Mouse (Mus musculus): ENCODE measurements around the gene Rdh13. TPM values are rescaled to one million over a fixed set of nuclear protein-coding genes. Genes with fewer than 3 reads are reported as not detected.

Gene Rdh13
- 34.5 and 38.3 TPM in 2 replicates for polyA plus RNA-seq (2014; fragmentation: Nextera tagmentation; extraction: Ambion mirVana)

GRCm38 (mm10) chr7:4445216-4445791 lies at the start of gene Rdh13:
Gene Rdh13, minus strand, starts transcription at chr7:4445649.
- DNase-seq (ENCODE audit: low spot score): peak; percentile 89
- ATAC-seq (replicated peaks; ENCODE audit: low FRiP score, low TSS enrichment, low read depth): peak; percentile 96
- no peaks in the 10 kb centered on the region for H3K27me3 ChIP-seq (replicated peaks; ENCODE audit: control insufficient read depth, insufficient read depth, low read length)
- H3K9ac ChIP-seq (ENCODE audit: low read length): peak within 1 kb of the TSS; percentile 72
- under 1% methylated on average over 35 of the region's 35 CpGs for WGBS
- no peaks in the 10 kb centered on the region for H3K9me3 ChIP-seq (ENCODE audit: control insufficient read depth, low read length)
- H3K4me2 ChIP-seq (ENCODE audit: low read length): peak within 1 kb of the TSS; percentile 65
- peak within 1 kb of the TSS; percentile 79 for H3K27ac ChIP-seq (ENCODE audit: low read depth)
- peak within 1 kb of the TSS; percentile 81 for H3K4me3 ChIP-seq (ENCODE audit: low read depth, low read length)
- peaks cover 15% of the 10 kb centered on the region; the same call in 1 of the 2 replicates for H3K4me1 ChIP-seq (replicated peaks; ENCODE audit: control insufficient read depth, insufficient read depth, low read length)
- H3K36me3 ChIP-seq (ENCODE audit: control insufficient read depth, insufficient read depth, low read length): peaks cover 37% of the 10 kb centered on the region

GRCm38 (mm10) chr7:4493991-4494390 lies 48.5 kb upstream of the Rdh13 start:
- 61% methylated on average over 1 of the region's 1 CpGs for WGBS
- peaks cover 59% of the 10 kb centered on the region for H3K36me3 ChIP-seq (ENCODE audit: control insufficient read depth, insufficient read depth, low read length)

GRCm38 (mm10) chr7:4492284-4493224 lies 47.1 kb upstream of the Rdh13 start:
- WGBS: 75% methylated on average over 13 of the region's 13 CpGs
- H3K27ac ChIP-seq (ENCODE audit: low read depth): peak overlapping the region; percentile 13; the same call in 1 of the 2 replicates
- H3K4me3 ChIP-seq (ENCODE audit: low read depth, low read length): no peak overlapping the region
- H3K4me1 ChIP-seq (replicated peaks; ENCODE audit: control insufficient read depth, insufficient read depth, low read length): peaks cover 11% of the 10 kb centered on the region
- ATAC-seq (replicated peaks; ENCODE audit: low FRiP score, low TSS enrichment, low read depth) (peak; percentile 56; the same call in 1 of the 2 replicates), DNase-seq (ENCODE audit: low spot score) (no peak)
- H3K4me2 ChIP-seq (ENCODE audit: low read length): no peak overlapping the region
- peaks cover 68% of the 10 kb centered on the region for H3K36me3 ChIP-seq (ENCODE audit: control insufficient read depth, insufficient read depth, low read length)
- no peaks in the 10 kb centered on the region for H3K9me3 ChIP-seq (ENCODE audit: control insufficient read depth, low read length)
- no peak overlapping the region for H3K9ac ChIP-seq (ENCODE audit: low read length)
- no peaks in the 10 kb centered on the region for H3K27me3 ChIP-seq (replicated peaks; ENCODE audit: control insufficient read depth, insufficient read depth, low read length)

More at GRCm38 (mm10) chr7:4493991-4494390, 48.5 kb upstream of the Rdh13 start:
- Histone ChIP-seq H3K4me3 (ENCODE audit: low read depth, low read length) (no peak overlapping the region), H3K27me3 (replicated peaks; ENCODE audit: control insufficient read depth, insufficient read depth, low read length) (no peaks in the 10 kb centered on the region), H3K9ac (ENCODE audit: low read length) (no peak overlapping the region), H3K9me3 (ENCODE audit: control insufficient read depth, low read length) (no peaks in the 10 kb centered on the region), H3K4me1 (replicated peaks; ENCODE audit: control insufficient read depth, insufficient read depth, low read length) (peaks cover 25% of the 10 kb centered on the region), H3K27ac (ENCODE audit: low read depth) (no peak overlapping the region), H3K4me2 (ENCODE audit: low read length) (no peak overlapping the region)
- no peak for DNase-seq (ENCODE audit: low spot score)
- ATAC-seq (replicated peaks; ENCODE audit: low FRiP score, low TSS enrichment, low read depth): no peak

GRCm38 (mm10) chr7:4491308-4491707 lies 45.9 kb upstream of the Rdh13 start:
- Histone ChIP-seq H3K27me3 (replicated peaks; ENCODE audit: control insufficient read depth, insufficient read depth, low read length) (no peaks in the 10 kb centered on the region), H3K9ac (ENCODE audit: low read length) (no peak overlapping the region), H3K9me3 (ENCODE audit: control insufficient read depth, low read length) (no peaks in the 10 kb centered on the region), H3K4me1 (replicated peaks; ENCODE audit: control insufficient read depth, insufficient read depth, low read length) (peaks cover 7% of the 10 kb centered on the region), H3K36me3 (ENCODE audit: control insufficient read depth, insufficient read depth, low read length) (peaks cover 67% of the 10 kb centered on the region), H3K27ac (ENCODE audit: low read depth) (no peak overlapping the region), H3K4me3 (ENCODE audit: low read depth, low read length) (no peak overlapping the region), H3K4me2 (ENCODE audit: low read length) (no peak overlapping the region)
- WGBS: 72% methylated on average over 6 of the region's 6 CpGs
- no peak for ATAC-seq (replicated peaks; ENCODE audit: low FRiP score, low TSS enrichment, low read depth)
- DNase-seq (ENCODE audit: low spot score): no peak

GRCm38 (mm10) chr7:4482281-4482680 lies 36.8 kb upstream of the Rdh13 start:
- Histone ChIP-seq H3K27ac (ENCODE audit: low read depth) (no peak overlapping the region), H3K4me3 (ENCODE audit: low read depth, low read length) (no peak overlapping the region), H3K36me3 (ENCODE audit: control insufficient read depth, insufficient read depth, low read length) (peaks cover 64% of the 10 kb centered on the region), H3K9me3 (ENCODE audit: control insufficient read depth, low read length) (no peaks in the 10 kb centered on the region), H3K27me3 (replicated peaks; ENCODE audit: control insufficient read depth, insufficient read depth, low read length) (no peaks in the 10 kb centered on the region), H3K4me2 (ENCODE audit: low read length) (no peak overlapping the region), H3K9ac (ENCODE audit: low read length) (no peak overlapping the region), H3K4me1 (replicated peaks; ENCODE audit: control insufficient read depth, insufficient read depth, low read length) (peaks cover 14% of the 10 kb centered on the region)
- no peak for ATAC-seq (replicated peaks; ENCODE audit: low FRiP score, low TSS enrichment, low read depth)
- WGBS: 79% methylated on average over 12 of the region's 12 CpGs
- no peak for DNase-seq (ENCODE audit: low spot score)

GRCm38 (mm10) chr7:4479674-4480073 lies 34.2 kb upstream of the Rdh13 start:
- no peak overlapping the region for H3K27ac ChIP-seq (ENCODE audit: low read depth)

GRCm38 (mm10) chr7:4478796-4479291 lies 33.4 kb upstream of the Rdh13 start:
- Histone ChIP-seq H3K27ac (ENCODE audit: low read depth) (peak overlapping the region; percentile 95), H3K36me3 (ENCODE audit: control insufficient read depth, insufficient read depth, low read length) (peaks cover 32% of the 10 kb centered on the region), H3K4me2 (ENCODE audit: low read length) (peak overlapping the region; percentile 71), H3K4me3 (ENCODE audit: low read depth, low read length) (peak overlapping the region; percentile 46), H3K27me3 (replicated peaks; ENCODE audit: control insufficient read depth, insufficient read depth, low read length) (peaks cover 8% of the 10 kb centered on the region; the same call in 1 of the 2 replicates), H3K9ac (ENCODE audit: low read length) (peak overlapping the region; percentile 20), H3K9me3 (ENCODE audit: control insufficient read depth, low read length) (no peaks in the 10 kb centered on the region), H3K4me1 (replicated peaks; ENCODE audit: control insufficient read depth, insufficient read depth, low read length) (peaks cover 16% of the 10 kb centered on the region)
- ATAC-seq (replicated peaks; ENCODE audit: low FRiP score, low TSS enrichment, low read depth) (0 out of 2 replicates have a peak, but pooled peaks have one; percentile 5), DNase-seq (ENCODE audit: low spot score) (no peak)
- 4% methylated on average over 16 of the region's 16 CpGs for WGBS

More at GRCm38 (mm10) chr7:4479674-4480073, 34.2 kb upstream of the Rdh13 start:
- ATAC-seq (replicated peaks; ENCODE audit: low FRiP score, low TSS enrichment, low read depth): no peak
- Histone ChIP-seq H3K9ac (ENCODE audit: low read length) (no peak overlapping the region), H3K9me3 (ENCODE audit: control insufficient read depth, low read length) (no peaks in the 10 kb centered on the region), H3K4me1 (replicated peaks; ENCODE audit: control insufficient read depth, insufficient read depth, low read length) (peaks cover 16% of the 10 kb centered on the region), H3K4me2 (ENCODE audit: low read length) (no peak overlapping the region; the same call in 1 of the 2 replicates), H3K27me3 (replicated peaks; ENCODE audit: control insufficient read depth, insufficient read depth, low read length) (0 out of 2 replicates have a peak, but pooled peaks cover 3% of the 10 kb centered on the region), H3K36me3 (ENCODE audit: control insufficient read depth, insufficient read depth, low read length) (peaks cover 40% of the 10 kb centered on the region), H3K4me3 (ENCODE audit: low read depth, low read length) (no peak overlapping the region)
- peak; percentile 81 for DNase-seq (ENCODE audit: low spot score)
- WGBS: 22% methylated on average over 6 of the region's 6 CpGs

- H3K9me3 ChIP-seq (ENCODE audit: control insufficient read depth, low read length): no peaks in the 10 kb centered on the region
- ATAC-seq (replicated peaks; ENCODE audit: low FRiP score, low TSS enrichment, low read depth) (peak; percentile 96), DNase-seq (ENCODE audit: low spot score) (peak; percentile 89)
- H3K36me3 ChIP-seq (ENCODE audit: control insufficient read depth, insufficient read depth, low read length): peaks cover 26% of the 10 kb centered on the region
- peak overlapping the region; percentile 59 for H3K9ac ChIP-seq (ENCODE audit: low read length)
- peak overlapping the region; percentile 46 for H3K4me3 ChIP-seq (ENCODE audit: low read depth, low read length)
- H3K4me2 ChIP-seq (ENCODE audit: low read length): peak overlapping the region; percentile 71
- peak overlapping the region; percentile 95 for H3K27ac ChIP-seq (ENCODE audit: low read depth)
- H3K4me1 ChIP-seq (replicated peaks; ENCODE audit: control insufficient read depth, insufficient read depth, low read length): peaks cover 16% of the 10 kb centered on the region
- under 1% methylated on average over 39 of the region's 39 CpGs for WGBS
- H3K27me3 ChIP-seq (replicated peaks; ENCODE audit: control insufficient read depth, insufficient read depth, low read length): peaks cover 15% of the 10 kb centered on the region
Measured at GRCm38 (mm10) chr7:4478021-4478795, 32.8 kb upstream of the Rdh13 start.
